Mouse (Mus musculus) T-cell, adult 66 days (primary cell): ENCODE results near the gene Atp8b5. TPM values are rescaled to one million over a fixed set of nuclear protein-coding genes. Genes with fewer than 3 reads are reported as not detected.

Experiments
- total RNA-seq, 2 experiments: library from RNA; stranded (reverse); gene quantifications; 3 replicates in 1 of 2; 4 replicates in 1 of 2; pipeline ENCODE4 v1.2.4; 2023

Gene Atp8b5
- total RNA-seq = not detected

GRCm38 (mm10) chr4:43266623-43267322 is at the start of gene Atp8b5:
Atp8b5 (plus strand) TSS chr4:43267159.

GRCm38 (mm10) chr4:43381408-43382154 is 114.6 kb downstream of the Atp8b5 start, which contains the start of gene Rusc2:
Rusc2 (plus strand) TSS chr4:43381979.

Other genes starting within 250 kb of the Atp8b5 start
- 10 to 100 TPM; 38.6 to 40.8 TPM for gene Pigo, start 241.3 kb upstream of the Atp8b5 start, total RNA-seq
- gene Stoml2, start 235.4 kb upstream of the Atp8b5 start, total RNA-seq = 10 to 100 TPM; 59.1 to 72.4 TPM
- 1 to 10 TPM; 5.9 to 8.2 TPM for gene Fam214b, start 220.9 kb upstream of the Atp8b5 start, total RNA-seq
- gene Unc13b, start 208.2 kb upstream of the Atp8b5 start, total RNA-seq = under 1 TPM; 0.23 to 0.44 TPM
- not detected for gene Rusc2, start 114.8 kb downstream of the Atp8b5 start, total RNA-seq
- gene Fam166b, start 162.0 kb downstream of the Atp8b5 start, total RNA-seq = not detected
- 10 to 100 TPM; 54.4 to 54.9 TPM for gene Tesk1, start 174.8 kb downstream of the Atp8b5 start, total RNA-seq
- gene Cd72, start 187.5 kb downstream of the Atp8b5 start, total RNA-seq = 10 to 100 TPM; 27.0 to 31.6 TPM
- 10 to 100 TPM; 76.6 to 85.8 TPM for gene Sit1, start 216.6 kb downstream of the Atp8b5 start, total RNA-seq
- gene Ccdc107, start 225.7 kb downstream of the Atp8b5 start, total RNA-seq = 10 to 100 TPM; 24.6 to 26.0 TPM
- 1 to 10 TPM; 2.3 to 4.2 TPM for gene Arhgef39, start 232.5 kb downstream of the Atp8b5 start, total RNA-seq
- not detected for gene Car9, start 239.8 kb downstream of the Atp8b5 start, total RNA-seq